Mouse (Mus musculus): ENCODE measurements at regions not wholly inside any gene's neighbourhood (a gene's known extent, or its start where the extent isn't known, plus 50 kb on each side); places are given as distances from the start of the nearest gene placed in this dataset.

DNA sequence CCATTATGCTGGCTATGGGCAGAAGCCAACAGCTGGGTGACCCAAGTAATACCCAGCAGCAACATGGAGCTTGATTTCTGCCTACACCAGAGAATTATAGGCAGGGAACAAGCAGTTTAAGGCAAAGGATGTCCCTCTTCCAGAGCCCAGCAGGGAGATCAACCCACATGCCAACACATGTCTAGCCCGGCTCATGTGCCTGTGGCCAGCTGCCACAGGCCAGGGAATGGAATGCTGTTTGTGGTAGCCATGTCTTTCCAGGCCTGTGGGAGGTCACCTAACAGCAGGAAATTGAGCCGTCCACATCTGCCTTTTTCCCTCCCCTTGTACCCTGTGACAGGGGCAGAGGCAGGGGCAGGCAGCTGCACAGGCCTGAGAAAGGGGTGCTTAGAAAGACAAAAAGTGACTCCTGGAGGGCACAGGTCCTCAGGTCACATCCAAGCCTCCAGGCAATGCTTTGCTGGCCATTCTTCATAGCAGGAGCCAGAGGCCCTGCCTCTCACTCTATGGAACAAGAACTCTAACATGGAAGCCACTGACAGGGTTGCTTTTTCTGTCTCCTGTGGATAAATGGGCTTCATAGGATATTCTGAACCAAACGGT lies 163.8 kb downstream of the 3110018I06Rik start:
- POLR2A ChIA-PET, result no interaction called here
- CTCF ChIA-PET, result no interaction called here

- CTCF ChIA-PET, result no interaction called here
- POLR2A ChIA-PET, result interaction anchor here in 1 of 4 experiments (0.7 kb wide), 1 partner anchor 1308 kb away, joined by 4 read pairs; no protein-coding TSS in a partner anchor
Observed at GRCm38 (mm10) chr12:107653131-107653530, 164.7 kb downstream of the 3110018I06Rik start.

DNA sequence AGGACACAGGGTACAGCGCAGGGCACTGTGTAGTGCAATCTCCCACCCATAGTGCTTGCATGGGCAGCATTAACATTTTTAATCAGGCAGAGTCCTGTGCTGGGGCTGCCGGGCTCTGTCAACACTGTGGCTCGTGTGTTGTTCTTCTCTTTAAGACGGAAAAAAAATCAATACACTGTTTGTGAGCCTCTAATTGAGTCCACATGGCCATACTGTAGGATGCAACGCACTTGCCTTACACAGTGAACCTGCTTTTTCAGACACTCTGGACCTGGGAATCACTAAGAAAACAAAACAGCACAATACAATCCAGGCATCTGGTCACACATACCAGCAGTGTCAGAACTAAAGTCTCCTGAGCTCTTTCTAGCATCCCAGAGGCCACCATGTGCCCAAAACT lies 168.4 kb downstream of the 3110018I06Rik start:
- CTCF ChIA-PET, result no interaction called here
- POLR2A ChIA-PET, result no interaction called here

DNA sequence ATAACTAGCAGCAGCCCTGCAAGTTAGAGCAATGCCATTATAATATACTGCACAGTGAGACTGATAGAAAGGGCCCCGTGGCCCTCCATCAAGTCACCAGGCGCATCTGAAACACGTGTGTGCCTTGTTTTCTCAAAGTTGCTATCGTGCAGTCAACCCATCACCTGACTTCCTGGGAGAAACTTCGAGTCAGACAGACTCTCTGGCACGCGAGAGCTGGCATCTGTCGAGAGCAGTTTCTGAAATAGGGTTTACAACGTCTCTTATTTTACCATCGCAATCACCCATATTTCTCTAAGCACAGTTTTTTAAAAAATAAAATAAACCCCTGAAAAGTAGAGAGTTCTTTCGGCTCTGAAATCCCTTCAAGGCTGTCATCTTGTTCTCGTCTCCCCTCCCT lies 169.8 kb downstream of the 3110018I06Rik start:
- ChIA-PET POLR2A (no interaction called here), CTCF (no interaction called here)

GRCm38 (mm10) chr12:107658821-107659220 lies 170.4 kb downstream of the 3110018I06Rik start:
- ChIA-PET POLR2A (no interaction called here), CTCF (no interaction called here)

- ChIA-PET CTCF (no interaction called here), POLR2A (no interaction called here)
Observed at GRCm38 (mm10) chr12:107662624-107663023, 174.2 kb downstream of the 3110018I06Rik start.

DNA sequence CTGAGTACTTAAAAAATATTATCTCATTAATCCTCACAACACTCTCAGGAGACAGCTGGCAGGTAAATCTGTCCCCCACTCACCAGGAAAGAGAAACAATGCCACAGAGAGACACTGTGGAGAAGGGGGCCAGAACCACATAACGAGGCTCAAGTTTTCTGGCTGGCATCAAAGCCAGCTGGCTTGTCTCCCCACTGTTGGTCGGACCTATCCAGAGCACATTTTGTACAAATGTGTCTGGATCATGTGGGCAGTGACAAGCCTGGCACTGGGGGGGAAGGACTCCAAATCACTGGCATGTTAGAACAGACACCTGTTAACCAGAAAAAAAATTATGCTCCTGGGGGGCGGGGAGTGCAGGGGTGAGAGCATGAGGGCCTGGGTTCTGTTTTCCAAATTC lies 179.4 kb downstream of the 3110018I06Rik start:
- ChIA-PET POLR2A (no interaction called here), CTCF (no interaction called here)

GRCm38 (mm10) chr12:107669046-107669445 lies 180.6 kb downstream of the 3110018I06Rik start:
- POLR2A ChIA-PET, result no interaction called here
- CTCF ChIA-PET, result interaction anchor here in 1 of 4 experiments (0.5 kb wide), 1 partner anchor 12 kb away, joined by 3 read pairs; no protein-coding TSS in a partner anchor

- ChIA-PET POLR2A (no interaction called here), CTCF (interaction anchor here in 1 of 4 experiments (0.5 kb wide), 1 partner anchor 12 kb away, joined by 3 read pairs; no protein-coding TSS in a partner anchor)
Observed at GRCm38 (mm10) chr12:107669450-107669849, 181.0 kb downstream of the 3110018I06Rik start.

GRCm38 (mm10) chr12:107669910-107670309 lies 181.5 kb downstream of the 3110018I06Rik start:
- POLR2A ChIA-PET, result no interaction called here
- CTCF ChIA-PET, result no interaction called here

DNA sequence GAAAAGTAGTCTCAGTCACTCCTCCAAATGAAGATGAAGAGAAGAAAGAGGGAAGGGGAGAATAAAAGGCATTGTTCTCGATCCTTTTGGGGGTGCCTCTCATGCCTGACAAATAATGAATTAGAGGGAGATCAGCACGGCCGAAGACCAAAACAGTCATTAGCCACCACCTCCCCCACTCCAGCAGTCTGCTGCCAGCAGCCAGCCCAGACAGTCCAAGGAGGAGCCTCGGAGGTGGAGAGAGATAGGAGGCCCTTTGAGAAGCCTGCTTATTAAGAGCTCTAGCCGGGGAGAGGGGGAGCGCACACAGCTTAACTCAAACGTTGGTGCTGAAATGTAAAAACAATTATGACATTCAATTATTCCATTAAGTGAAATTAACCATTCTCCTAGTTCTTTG lies 188.6 kb downstream of the 3110018I06Rik start:
- CTCF ChIA-PET, result no interaction called here

GRCm38 (mm10) chr12:107687447-107687846 lies 199.0 kb downstream of the 3110018I06Rik start:
- ChIA-PET CTCF (no interaction called here), POLR2A (no interaction called here)

More for the DNA sequence above, 188.6 kb downstream of the 3110018I06Rik start:
- POLR2A ChIA-PET, result no interaction called here

DNA sequence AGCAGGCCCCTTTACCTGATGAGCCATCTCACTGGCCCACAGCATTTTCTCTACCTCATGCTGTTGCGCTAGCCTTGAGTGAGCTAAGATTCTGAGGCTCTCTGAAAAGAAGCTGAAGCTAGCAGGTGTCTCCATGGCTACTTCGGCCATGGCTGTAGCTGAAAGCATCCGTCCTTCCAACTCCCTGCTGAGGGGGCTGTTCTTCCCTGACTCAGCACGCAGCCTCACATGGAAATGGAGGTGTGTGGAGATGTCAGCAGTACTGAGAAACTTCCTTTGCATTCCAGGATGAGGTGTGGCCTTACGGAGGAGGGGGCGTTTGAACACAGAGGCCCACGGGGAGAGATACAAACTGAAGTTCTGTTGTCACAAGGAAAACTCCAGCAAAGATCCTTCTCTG lies 201.0 kb downstream of the 3110018I06Rik start:
- POLR2A ChIA-PET, result no interaction called here
- CTCF ChIA-PET, result no interaction called here

GRCm38 (mm10) chr12:107690061-107690460 lies 201.6 kb downstream of the 3110018I06Rik start:
- ChIA-PET POLR2A (no interaction called here), CTCF (no interaction called here)

- POLR2A ChIA-PET, result no interaction called here
- CTCF ChIA-PET, result no interaction called here
Observed at GRCm38 (mm10) chr12:107693693-107694092, 205.3 kb downstream of the 3110018I06Rik start.

DNA sequence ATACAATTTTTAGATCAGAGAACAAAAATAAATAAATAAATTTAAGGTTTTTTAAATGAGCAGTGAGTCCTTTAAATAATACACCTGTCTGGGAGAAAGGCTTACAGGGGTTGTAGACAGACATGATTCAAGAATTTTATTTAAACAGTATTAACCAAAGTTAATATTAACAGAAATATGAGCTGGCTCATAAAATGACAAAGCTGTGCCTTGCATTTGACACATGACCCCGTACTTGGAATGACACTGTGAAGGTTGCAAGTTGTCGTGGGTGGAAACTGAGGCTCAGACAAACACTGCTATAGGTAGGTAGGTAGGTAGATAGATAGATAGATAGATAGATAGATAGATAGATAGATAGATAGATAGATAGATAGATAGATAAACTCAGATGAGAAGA lies 206.6 kb downstream of the 3110018I06Rik start:
- POLR2A ChIA-PET, result no interaction called here
- CTCF ChIA-PET, result no interaction called here

DNA sequence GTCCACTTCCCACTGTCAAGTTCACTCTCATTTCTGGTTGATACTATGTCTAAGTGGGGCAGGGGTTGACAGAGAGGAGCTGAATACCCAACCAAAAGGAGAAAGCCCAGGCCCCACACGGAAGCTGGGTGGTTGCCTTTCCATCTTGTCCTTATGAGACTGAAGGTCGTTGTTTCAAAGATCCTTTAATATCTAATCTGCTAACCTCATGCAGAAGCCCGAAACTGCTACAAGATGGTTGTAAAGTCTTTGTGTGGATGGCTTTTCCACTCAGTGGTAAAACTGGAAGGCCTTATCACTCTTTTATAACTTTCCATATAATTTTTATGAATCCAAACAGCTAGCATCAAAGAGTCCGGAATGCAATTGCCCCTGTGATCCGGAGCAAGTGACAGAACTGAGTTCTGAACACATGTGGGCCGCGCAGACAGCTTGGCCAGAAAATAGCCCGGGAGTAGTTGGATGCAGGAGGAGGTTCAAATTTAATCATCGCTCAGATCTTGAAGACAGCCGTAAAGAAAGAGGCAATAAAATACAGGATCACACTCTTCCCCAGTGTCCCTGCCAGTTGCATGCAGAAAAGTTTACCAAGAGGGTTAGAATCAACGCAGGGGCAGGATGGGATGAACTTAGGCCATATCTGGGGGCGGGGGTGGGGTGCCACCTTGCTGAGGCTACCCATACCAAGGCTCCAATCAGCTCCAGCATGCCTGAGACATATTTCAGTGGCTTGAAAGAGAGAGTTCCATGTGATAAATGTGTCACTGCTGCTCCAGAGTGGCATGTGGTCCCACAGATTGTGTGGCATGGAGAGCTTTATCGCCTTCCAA lies 207.2 kb downstream of the 3110018I06Rik start:
- ChIA-PET CTCF (no interaction called here), POLR2A (no interaction called here)

DNA sequence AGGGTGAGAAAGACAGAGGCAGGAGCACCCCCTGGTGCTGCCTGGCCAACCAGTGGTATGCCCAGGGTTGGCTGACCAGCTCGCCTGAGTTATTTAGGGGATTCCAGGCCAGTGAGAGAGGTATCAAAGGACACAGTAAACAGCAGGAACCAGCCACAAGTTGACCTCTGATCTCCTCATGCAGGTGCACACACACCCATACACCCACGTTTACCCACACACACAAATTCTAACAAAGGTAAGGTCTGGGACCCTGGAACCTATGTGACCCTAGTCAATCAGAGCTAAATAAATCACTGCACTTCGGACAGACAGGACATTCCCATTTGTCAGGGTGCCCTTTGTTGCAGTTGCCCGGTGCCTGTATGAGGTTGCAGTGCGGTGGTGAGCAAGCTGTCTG lies 211.9 kb downstream of the 3110018I06Rik start:
- POLR2A ChIA-PET, result no interaction called here
- CTCF ChIA-PET, result no interaction called here

- ChIA-PET CTCF (no interaction called here), POLR2A (no interaction called here)
Observed at GRCm38 (mm10) chr12:107700868-107701597, 212.6 kb downstream of the 3110018I06Rik start.

DNA sequence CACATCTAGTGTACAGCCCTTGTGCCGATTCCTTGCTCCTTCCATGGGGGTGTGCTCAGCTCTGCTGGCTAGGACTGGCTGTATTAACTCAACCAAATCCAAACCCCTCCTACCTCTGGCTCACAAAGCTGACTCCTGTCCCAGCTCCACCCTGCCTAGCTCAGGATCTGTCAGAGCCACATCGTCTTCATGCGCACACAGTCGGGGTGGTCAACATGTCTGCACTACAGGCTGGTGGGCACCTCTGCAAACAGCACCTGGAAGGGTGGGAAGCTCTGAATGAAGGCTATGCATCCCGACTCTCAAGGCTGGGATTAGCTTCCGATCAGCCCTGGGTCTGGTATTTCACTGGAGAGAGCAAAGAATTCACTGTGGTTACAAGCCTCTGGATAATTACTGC lies 220.4 kb downstream of the 3110018I06Rik start:
- ChIA-PET CTCF (no interaction called here), POLR2A (interaction anchor here in 1 of 4 experiments (0.5 kb wide), 1 partner anchor 151 kb away, joined by 3 read pairs; no protein-coding TSS in a partner anchor)

DNA sequence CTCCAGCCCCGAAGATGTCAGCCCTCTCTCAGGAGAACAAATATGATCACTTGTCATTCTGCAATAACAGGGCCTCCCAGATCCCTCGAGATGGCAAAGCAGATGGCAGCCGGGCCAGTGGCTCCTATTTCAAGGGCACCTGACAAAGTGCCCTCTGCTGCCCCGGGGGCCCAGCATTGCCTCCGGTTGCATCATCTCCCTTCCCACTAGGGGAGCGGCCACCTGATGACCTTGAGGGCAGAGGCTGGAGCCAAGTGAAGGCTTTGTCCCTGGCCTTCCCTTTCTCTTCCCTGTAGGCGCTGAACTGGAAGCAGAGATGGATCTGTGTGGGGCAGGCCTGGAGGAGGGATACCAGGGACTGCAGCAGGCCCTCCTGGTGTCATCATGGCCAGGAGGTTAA lies 222.6 kb downstream of the 3110018I06Rik start:
- ChIA-PET CTCF (no interaction called here), POLR2A (no interaction called here)

Measured in embryonic stem cell, embryonic (primary cell).